Comparison of ENCODE assay signal across 9 mouse cellular contexts in genomic region chr16:93576412-93577082, GRCm38 (mm10). TPM values are rescaled to one million over a fixed set of nuclear protein-coding genes. Genes with fewer than 3 reads are reported as not detected.
A peak's percentile ranks its signal among the peaks of the same experiment; 100 is the strongest.
DNase-seq lines count a peak whose midpoint lies in the region; ATAC-seq and TF ChIP-seq lines count a peak whose summit lies in the region.
"Had no signal": no experiment of that assay in that cellular context is flagged by ENCODE, and none has a peak within 500 bp of the region (broad histone marks: within the 10 kb centered on the region; RNA-seq: fewer than 3 reads in every experiment).

No protein-coding gene starts in this region.

- 38% methylated on average over 14 of the region's 14 CpGs for WGBS in liver, adult 2 months
- WGBS in neural tube, embryonic 12.5 days: 41% methylated on average over 14 of the region's 14 CpGs
- 20% methylated on average over 14 of the region's 14 CpGs for WGBS in stomach, embryonic 16.5 days

- no peaks in the 10 kb centered on the region for H3K4me1 ChIP-seq in liver, adult 2 months (ENCODE audit: control insufficient read depth, insufficient read depth, low read length)
- H3K4me1 ChIP-seq in neural tube, embryonic 12.5 days: 0 out of 2 replicates have a peak, but pooled peaks cover 3% of the 10 kb centered on the region
- H3K4me1 ChIP-seq in stomach, embryonic 16.5 days (ENCODE audit: control insufficient read depth, insufficient read depth, low read length): peaks cover 15% of the 10 kb centered on the region

- H3K27me3 ChIP-seq in liver, adult 2 months (ENCODE audit: control insufficient read depth, insufficient read depth, low read length): no peaks in the 10 kb centered on the region
- H3K27me3 ChIP-seq in neural tube, embryonic 12.5 days (replicated peaks): no peaks in the 10 kb centered on the region
- H3K27me3 ChIP-seq in stomach, embryonic 16.5 days (ENCODE audit: control insufficient read depth, insufficient read depth, low read length): no peaks in the 10 kb centered on the region
- H3K27me3 ChIP-seq: embryonic facial prominence, embryonic 13.5 days had no signal

- no peak for TF ChIP-seq POLR2A in liver, adult 2 months (IDR thresholded peaks at IDR 0.05; ENCODE audit: extremely low read depth, insufficient read depth, low read length)

- H3K79me2 ChIP-seq in liver, adult 2 months (ENCODE audit: control insufficient read depth, insufficient read depth, low read length): no peaks in the 10 kb centered on the region

- H3K9ac ChIP-seq in liver, adult 2 months (ENCODE audit: low read depth, low read length): no peak overlapping the region
- H3K9ac ChIP-seq in neural tube, embryonic 12.5 days: no peak overlapping the region
- H3K9ac ChIP-seq in stomach, embryonic 16.5 days (ENCODE audit: low read length): no peak overlapping the region
- H3K9ac ChIP-seq: embryonic facial prominence, embryonic 13.5 days had no signal

- TF ChIP-seq CTCF in liver, adult 2 months (IDR thresholded peaks at IDR 0.05; ENCODE audit: low read depth, low read length): peak; percentile 77

- ATAC-seq in neural tube, embryonic 12.5 days (ENCODE audit: low FRiP score, low read depth): no peak
- ATAC-seq in stomach, embryonic 16.5 days (ENCODE audit: insufficient read depth, low FRiP score): peak; percentile 38

- DNase-seq in 3T3-L1 (ENCODE audit: low read depth, low spot score) (peak; percentile 87), ZHBTc4 (ENCODE audit: low read depth, low spot score) (peak; percentile 86)
- peak; percentile 82 to 86 for DNase-seq in cerebellum, postnatal 36 days
- DNase-seq in gastrocnemius, adult 8-10 months (ENCODE audit: low spot score in 2 of 2): peak; percentile 46 to 48
- DNase-seq in kidney, adult 8-10 months: peak; percentile 37 to 80
- DNase-seq in liver, adult 2 months (ENCODE audit: extremely low read depth, low read depth, low spot score): peak; percentile 54

- no peaks in the 10 kb centered on the region for H3K9me3 ChIP-seq in neural tube, embryonic 12.5 days
- no peaks in the 10 kb centered on the region for H3K9me3 ChIP-seq in stomach, embryonic 16.5 days (replicated peaks; ENCODE audit: control insufficient read depth, low read length)
- H3K9me3 ChIP-seq: embryonic facial prominence, embryonic 13.5 days had no signal

- no peak overlapping the region for H3K4me3 ChIP-seq in liver, adult 2 months (ENCODE audit: insufficient read depth, low read depth, low read length)
- H3K4me3 ChIP-seq in neural tube, embryonic 12.5 days: no peak overlapping the region
- peak overlapping the region; percentile 21; the same call in 1 of the 2 replicates for H3K4me3 ChIP-seq in stomach, embryonic 16.5 days (replicated peaks; ENCODE audit: low read length)
- H3K4me3 ChIP-seq: embryonic facial prominence, embryonic 13.5 days had no signal

- H3K36me3 ChIP-seq in liver, adult 2 months (ENCODE audit: control insufficient read depth, insufficient read depth, low read length): no peaks in the 10 kb centered on the region
- H3K36me3 ChIP-seq in neural tube, embryonic 12.5 days: no peaks in the 10 kb centered on the region
- no peaks in the 10 kb centered on the region for H3K36me3 ChIP-seq in stomach, embryonic 16.5 days (ENCODE audit: control insufficient read depth, insufficient read depth, low read length)
- H3K36me3 ChIP-seq: embryonic facial prominence, embryonic 13.5 days had no signal

- no peak overlapping the region for H3K27ac ChIP-seq in liver, adult 2 months (replicated peaks; ENCODE audit: insufficient read depth, low read depth, low read length)
- no peak overlapping the region for H3K27ac ChIP-seq in neural tube, embryonic 12.5 days
- no peak overlapping the region for H3K27ac ChIP-seq in stomach, embryonic 16.5 days (ENCODE audit: low read length)
- H3K27ac ChIP-seq: embryonic facial prominence, embryonic 13.5 days had no signal

- H3K4me2 ChIP-seq in neural tube, embryonic 12.5 days (replicated peaks): 0 out of 2 replicates have a peak overlapping the region, but pooled peaks have one; percentile 12
- H3K4me2 ChIP-seq in stomach, embryonic 16.5 days (ENCODE audit: low read depth, low read length): peak overlapping the region; percentile 42
- H3K4me2 ChIP-seq: embryonic facial prominence, embryonic 13.5 days had no signal

RNA-seq across cellular contexts. Expression of gene Setd4, which starts 27.3 kb away (rescaled TPM):
- under 1 TPM; 0.48 to 0.74 (median 0.67) TPM for total RNA-seq in gastrocnemius, adult 8-10 months (2022)
- 9.7 and 10.1 TPM in 2 replicates for total RNA-seq in liver, adult 2 months (2014; rRNA removed)
- polyA plus RNA-seq in liver, adult 2 months (2012; rRNA removed): 7.9 and 10.4 TPM in 2 replicates
- polyA plus RNA-seq in neural tube, embryonic 12.5 days (2016; fragmentation: Nextera tagmentation; extraction: Ambion mirVana): 14.3 and 14.4 TPM in 2 replicates
- 10.7 and 11.8 TPM in 2 replicates for polyA plus RNA-seq in stomach, embryonic 16.5 days (2015; fragmentation: Nextera tagmentation; extraction: Ambion mirVana)

RNA-seq across cellular contexts. Expression of gene Cbr1, which starts 29.1 kb away (rescaled TPM):
- 10 to 100 TPM; 25.0 to 27.4 (median 26.2) TPM for total RNA-seq in gastrocnemius, adult 8-10 months (2022)
- total RNA-seq in liver, adult 2 months (2014; rRNA removed): 125 and 126 TPM in 2 replicates
- 194 and 308 TPM in 2 replicates for polyA plus RNA-seq in liver, adult 2 months (2012; rRNA removed)
- 125 and 126 TPM in 2 replicates for polyA plus RNA-seq in neural tube, embryonic 12.5 days (2016; fragmentation: Nextera tagmentation; extraction: Ambion mirVana)
- polyA plus RNA-seq in stomach, embryonic 16.5 days (2015; fragmentation: Nextera tagmentation; extraction: Ambion mirVana): 149 and 167 TPM in 2 replicates

RNA-seq across cellular contexts. Expression of gene Gm5678, which starts 51.4 kb away (rescaled TPM):
- 1 to 10 TPM in 3 of 4 experiments, under 1 TPM in 1; 0.96 to 1.7 (median 1.1) TPM for total RNA-seq in gastrocnemius, adult 8-10 months (2022)
- not detected in 2 replicates for total RNA-seq in liver, adult 2 months (2014; rRNA removed)
- polyA plus RNA-seq in liver, adult 2 months (2012; rRNA removed): not detected in 2 replicates
- polyA plus RNA-seq in neural tube, embryonic 12.5 days (2016; fragmentation: Nextera tagmentation; extraction: Ambion mirVana): not detected in 2 replicates
- 0.25 and 0.34 TPM in 2 replicates for polyA plus RNA-seq in stomach, embryonic 16.5 days (2015; fragmentation: Nextera tagmentation; extraction: Ambion mirVana)
- polyA plus RNA-seq: embryonic facial prominence, embryonic 13.5 days had no signal
